Mouse (Mus musculus) kidney, embryonic 14.5 days (tissue): ENCODE results near the gene Hist2h2ab. TPM values are rescaled to one million over a fixed set of nuclear protein-coding genes. Genes with fewer than 3 reads are reported as not detected.
A peak's percentile ranks its signal among the peaks of the same experiment; 100 is the strongest.

ENCODE experiments used
- ATAC-seq: fragments of 200-750 bp; cut with Nextera tagmentation; 2 replicates; pipeline ENCODE4 v1.8.0; 2017; ENCODE audit warnings: moderate number of reproducible peaks, mild to moderate bottlenecking, moderate TSS enrichment, moderate library complexity; ENCODE audit not compliant: low FRiP score, low TSS enrichment
- H3K27ac ChIP-seq: fragments of 300-500 bp; sonication (generic); 2 replicates; pipeline ENCODE4 v1.5.1; 2014; ENCODE audit warnings: low read depth, mild to moderate bottlenecking, low read length, moderate library complexity, mixed read lengths
- H3K27me3 ChIP-seq: fragments of 300-500 bp; sonication (generic); 2 replicates; pipeline ENCODE4 v1.6.1; 2014; ENCODE audit warnings: mild to moderate bottlenecking, low read length; ENCODE audit not compliant: control insufficient read depth, insufficient read depth
- H3K36me3 ChIP-seq: fragments of 300-500 bp; sonication (generic); 2 replicates; pipeline ENCODE4 v1.6.1; 2014; ENCODE audit warnings: low read length, mixed read lengths; ENCODE audit not compliant: control insufficient read depth, insufficient read depth
- H3K4me1 ChIP-seq: fragments of 300-500 bp; sonication (generic); 2 replicates; pipeline ENCODE4 v1.6.1; 2014; ENCODE audit warnings: low read length, mixed read lengths; ENCODE audit not compliant: control insufficient read depth, insufficient read depth
- H3K4me2 ChIP-seq: fragments of 300-500 bp; sonication (generic); replicated peaks from 2 replicates; pipeline ENCODE4 v1.6.1; 2014; ENCODE audit warnings: low read depth, mild to moderate bottlenecking, low read length
- H3K4me3 ChIP-seq: fragments of 300-500 bp; sonication (generic); 2 replicates; pipeline ENCODE4 v1.5.1; 2014; ENCODE audit warnings: mild to moderate bottlenecking, low read length
- H3K9ac ChIP-seq: fragments of 300-500 bp; sonication (generic); 2 replicates; pipeline ENCODE4 v1.6.1; 2014; ENCODE audit warnings: low read depth, mild to moderate bottlenecking, low read length, moderate library complexity
- H3K9me3 ChIP-seq: fragments of 300-500 bp; sonication (generic); 2 replicates; pipeline ENCODE4 v1.6.1; 2016; ENCODE audit warnings: low read length; ENCODE audit not compliant: control insufficient read depth
- WGBS: fragments of 180-500 bp; shearing (Covaris S2); extraction: QIAGEN DNeasy Blood & Tissue Kit; methylation state at CpG from one replicate; pipeline ENCODE4 v1.1.7; 2014; 5-methylcytosine and 5-hydroxymethylcytosine counted together
- polyA plus RNA-seq: library from polyadenylated mRNA; unstranded; fragments of >200 nt; fragmentation: Nextera tagmentation; extraction: Ambion mirVana; gene quantifications from 2 replicates; pipeline ENCODE4 v1.2.1, GENCODE M21; 2014

Hist2h2ab gene
- polyA plus RNA-seq, 1 experiment from 2014 or later: 2.2 TPM

GRCm38 (mm10) chr3:96230404-96230803 lies 10.7 kb downstream of the Hist2h2ab start:
- no peak for ATAC-seq
- Histone ChIP-seq H3K4me2 (no peak overlapping the region), H3K4me3 (no peak overlapping the region), H3K9me3 (no peaks in the 10 kb centered on the region), H3K36me3 (no peaks in the 10 kb centered on the region), H3K27me3 (no peaks in the 10 kb centered on the region), H3K9ac (no peak overlapping the region), H3K4me1 (peaks cover 3% of the 10 kb centered on the region), H3K27ac (no peak overlapping the region)
- 74% methylated on average over 2 of the region's 2 CpGs for WGBS

- Histone ChIP-seq H3K4me2 (no peak overlapping the region), H3K27me3 (no peaks in the 10 kb centered on the region), H3K9ac (no peak overlapping the region), H3K4me3 (no peak overlapping the region), H3K27ac (no peak overlapping the region), H3K36me3 (no peaks in the 10 kb centered on the region), H3K9me3 (no peaks in the 10 kb centered on the region), H3K4me1 (no peaks in the 10 kb centered on the region; the same call in 1 of the 2 replicates)
- 77% methylated on average over 4 of the region's 4 CpGs for WGBS
- ATAC-seq: no peak
Measured at GRCm38 (mm10) chr3:96230910-96231757, 11.5 kb downstream of the Hist2h2ab start.

GRCm38 (mm10) chr3:96231758-96232120 lies 12.1 kb downstream of the Hist2h2ab start:
- Histone ChIP-seq H3K27me3 (no peaks in the 10 kb centered on the region), H3K9me3 (no peaks in the 10 kb centered on the region), H3K27ac (no peak overlapping the region), H3K4me2 (no peak overlapping the region), H3K36me3 (no peaks in the 10 kb centered on the region), H3K9ac (no peak overlapping the region), H3K4me1 (peaks cover 4% of the 10 kb centered on the region; the same call in 1 of the 2 replicates), H3K4me3 (no peak overlapping the region)
- no peak for ATAC-seq
- 68% methylated on average over 2 of the region's 2 CpGs for WGBS

- no peaks in the 10 kb centered on the region for H3K27me3 ChIP-seq
- 90% methylated on average over 2 of the region's 2 CpGs for WGBS
- no peak overlapping the region for H3K27ac ChIP-seq
- H3K36me3 ChIP-seq: no peaks in the 10 kb centered on the region
- H3K9me3 ChIP-seq: no peaks in the 10 kb centered on the region
- no peak overlapping the region for H3K4me3 ChIP-seq
- no peak overlapping the region for H3K4me2 ChIP-seq
- ATAC-seq: no peak
- H3K9ac ChIP-seq: no peak overlapping the region
- H3K4me1 ChIP-seq: peaks cover 10% of the 10 kb centered on the region; the same call in 1 of the 2 replicates
Measured at GRCm38 (mm10) chr3:96234914-96235313, 15.2 kb downstream of the Hist2h2ab start.

GRCm38 (mm10) chr3:96235836-96236235 lies 16.2 kb downstream of the Hist2h2ab start:
- Histone ChIP-seq H3K9ac (no peak overlapping the region), H3K36me3 (no peaks in the 10 kb centered on the region), H3K4me2 (no peak overlapping the region; the same call in 1 of the 2 replicates), H3K4me3 (no peak overlapping the region), H3K27ac (no peak overlapping the region), H3K27me3 (no peaks in the 10 kb centered on the region), H3K9me3 (no peaks in the 10 kb centered on the region), H3K4me1 (peaks cover 12% of the 10 kb centered on the region; the same call in 1 of the 2 replicates)
- WGBS: 37% methylated on average over 3 of the region's 3 CpGs
- ATAC-seq: no peak

- Histone ChIP-seq H3K4me3 (peak overlapping the region; percentile 56; the same call in 1 of the 2 replicates), H3K4me2 (peak overlapping the region; percentile 73), H3K4me1 (peaks cover 14% of the 10 kb centered on the region; the same call in 1 of the 2 replicates), H3K9ac (peak overlapping the region; percentile 84), H3K27me3 (no peaks in the 10 kb centered on the region), H3K9me3 (no peaks in the 10 kb centered on the region), H3K27ac (peak overlapping the region; percentile 85; the same call in 1 of the 2 replicates), H3K36me3 (no peaks in the 10 kb centered on the region)
- ATAC-seq: no peak
- WGBS: 67% methylated on average over 4 of the region's 4 CpGs
Measured at GRCm38 (mm10) chr3:96236834-96237334, 17.2 kb downstream of the Hist2h2ab start.

- H3K9me3 ChIP-seq: no peaks in the 10 kb centered on the region
- peak overlapping the region; percentile 85 for H3K27ac ChIP-seq
- WGBS: 17% methylated on average over 7 of the region's 7 CpGs
- peak overlapping the region; percentile 73 for H3K4me2 ChIP-seq
- ATAC-seq: no peak
- H3K4me1 ChIP-seq: peaks cover 14% of the 10 kb centered on the region; the same call in 1 of the 2 replicates
- no peaks in the 10 kb centered on the region for H3K36me3 ChIP-seq
- H3K27me3 ChIP-seq: no peaks in the 10 kb centered on the region
- H3K9ac ChIP-seq: peak overlapping the region; percentile 84
- H3K4me3 ChIP-seq: peak overlapping the region; percentile 56
Measured at GRCm38 (mm10) chr3:96237335-96237903, 17.8 kb downstream of the Hist2h2ab start.

- Histone ChIP-seq H3K27ac (peak overlapping the region; percentile 85), H3K9me3 (no peaks in the 10 kb centered on the region), H3K4me1 (peaks cover 14% of the 10 kb centered on the region; the same call in 1 of the 2 replicates), H3K4me2 (peak overlapping the region; percentile 73), H3K9ac (peak overlapping the region; percentile 84), H3K4me3 (peak overlapping the region; percentile 56), H3K36me3 (no peaks in the 10 kb centered on the region), H3K27me3 (no peaks in the 10 kb centered on the region)
- no peak for ATAC-seq
- 2% methylated on average over 12 of the region's 12 CpGs for WGBS
Measured at GRCm38 (mm10) chr3:96237904-96238511, 18.3 kb downstream of the Hist2h2ab start.
